Mouse (Mus musculus) stomach, embryonic 15.5 days (tissue): ENCODE results near the gene Lep. TPM values are rescaled to one million over a fixed set of nuclear protein-coding genes. Genes with fewer than 3 reads are reported as not detected.

Experiments
- ATAC-seq: fragments of 200-750 bp; cut with Nextera tagmentation; 2 replicates; pipeline ENCODE4 v1.8.0; 2017; ENCODE audit warnings: low read depth, moderate number of reproducible peaks, moderate TSS enrichment; ENCODE audit not compliant: insufficient read depth, low FRiP score
- H3K27ac ChIP-seq: fragments of 300-500 bp; sonication (generic); 2 replicates; pipeline ENCODE4 v1.5.1; 2015; ENCODE audit warnings: mild to moderate bottlenecking, inconsistent platforms
- H3K27me3 ChIP-seq: fragments of 300-500 bp; sonication (generic); replicated peaks from 2 replicates; pipeline ENCODE4 v1.6.1; 2015; ENCODE audit warnings: inconsistent platforms
- H3K36me3 ChIP-seq: fragments of 300-500 bp; sonication (generic); 2 replicates; pipeline ENCODE4 v1.6.1; 2015; ENCODE audit warnings: inconsistent platforms
- H3K4me1 ChIP-seq: fragments of 300-500 bp; sonication (generic); 2 replicates; pipeline ENCODE4 v1.6.1; 2015; ENCODE audit warnings: inconsistent platforms
- H3K4me2 ChIP-seq: fragments of 300-500 bp; sonication (generic); 2 replicates; pipeline ENCODE4 v1.6.1; 2015; ENCODE audit warnings: mild to moderate bottlenecking, inconsistent platforms
- H3K4me3 ChIP-seq: fragments of 300-500 bp; sonication (generic); replicated peaks from 2 replicates; pipeline ENCODE4 v1.5.1; 2015; ENCODE audit warnings: inconsistent platforms
- H3K9ac ChIP-seq: fragments of 300-500 bp; sonication (generic); 2 replicates; pipeline ENCODE4 v1.6.1; 2015; ENCODE audit warnings: inconsistent platforms
- H3K9me3 ChIP-seq: fragments of 300-500 bp; sonication (generic); 2 replicates; pipeline ENCODE4 v1.6.1; 2016; ENCODE audit warnings: inconsistent platforms
- WGBS: fragments of 180-500 bp; shearing (Covaris S2); methylation state at CpG from one replicate; pipeline ENCODE4 v1.1.7; 2015; 5-methylcytosine and 5-hydroxymethylcytosine counted together
- polyA plus RNA-seq: library from polyadenylated mRNA; unstranded; fragments of >200 nt; fragmentation: Nextera tagmentation; extraction: Ambion mirVana; gene quantifications from 2 replicates; pipeline ENCODE4 v1.2.1, GENCODE M21; 2015

Lep gene
- polyA plus RNA-seq, 1 experiment from 2014 or later = not detected

DNA sequence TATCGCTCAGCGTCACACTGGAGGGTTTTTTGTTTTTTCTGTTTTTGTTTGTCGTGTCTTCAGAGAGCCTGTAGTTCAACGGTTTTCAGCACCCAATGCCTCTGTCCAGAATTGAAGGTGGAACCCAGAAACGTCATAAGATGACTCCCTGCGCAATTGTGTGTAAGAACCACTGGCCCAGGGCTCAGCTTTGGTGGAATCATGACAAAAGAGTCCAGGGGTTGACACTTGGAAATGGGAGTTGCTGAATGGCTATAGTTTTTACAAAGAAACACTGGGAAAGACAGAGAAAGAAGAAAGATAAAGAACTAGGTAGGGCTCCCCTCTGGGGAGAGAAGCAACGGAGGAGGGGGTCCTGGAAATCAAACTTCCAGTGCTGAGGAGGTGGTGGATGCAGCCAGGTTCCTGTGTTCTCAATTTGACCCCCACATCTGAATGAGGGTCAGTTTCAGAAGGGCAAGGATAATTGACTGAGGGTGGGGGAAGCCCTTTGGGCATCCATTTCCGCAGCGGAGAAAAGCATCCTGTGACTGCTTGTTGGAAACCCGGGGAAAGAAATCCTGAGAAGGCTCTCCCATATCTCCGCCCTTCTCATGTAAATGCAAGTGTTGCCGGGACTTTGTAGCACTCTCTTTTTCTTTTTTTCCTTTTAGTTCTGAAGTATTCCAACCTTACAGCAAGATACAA, 34.1 kb upstream of the Lep start:
- no peak for ATAC-seq
- WGBS = 43% methylated on average over 12 of the region's 12 CpGs
- Histone ChIP-seq H3K27me3 (no peaks in the 10 kb centered on the region; the same call in 1 of the 2 replicates), H3K4me3 (no peak overlapping the region), H3K9ac (no peak overlapping the region), H3K9me3 (no peaks in the 10 kb centered on the region), H3K36me3 (no peaks in the 10 kb centered on the region), H3K4me2 (no peak overlapping the region), H3K4me1 (peaks cover 3% of the 10 kb centered on the region), H3K27ac (no peak overlapping the region)

DNA sequence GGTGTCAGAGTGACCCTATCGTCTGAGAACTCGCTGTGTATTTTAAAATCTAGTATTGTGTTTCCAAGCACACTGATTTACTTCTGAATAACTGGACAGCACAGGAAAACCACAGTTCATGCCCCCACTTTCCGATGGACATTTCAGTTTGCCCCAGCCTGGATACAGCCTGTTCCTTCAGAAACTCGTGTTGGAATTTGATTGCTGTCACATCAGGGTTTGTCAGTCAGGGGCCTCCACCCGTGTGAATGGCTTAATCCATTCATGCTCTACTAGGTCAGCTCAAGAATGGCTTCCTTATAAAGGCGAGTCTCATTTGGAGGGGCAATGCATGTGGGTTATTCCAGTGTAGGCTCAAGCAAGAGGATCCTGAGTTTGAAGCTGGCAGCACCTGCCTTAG, 33.3 kb upstream of the Lep start:
- H3K9me3 ChIP-seq = no peaks in the 10 kb centered on the region
- peaks cover 3% of the 10 kb centered on the region for H3K4me1 ChIP-seq
- H3K27ac ChIP-seq = no peak overlapping the region
- ATAC-seq = no peak
- 53% methylated on average over 6 of the region's 6 CpGs for WGBS
- H3K27me3 ChIP-seq = no peaks in the 10 kb centered on the region; the same call in 1 of the 2 replicates
- H3K36me3 ChIP-seq = no peaks in the 10 kb centered on the region
- H3K9ac ChIP-seq = no peak overlapping the region
- no peak overlapping the region for H3K4me3 ChIP-seq
- H3K4me2 ChIP-seq = no peak overlapping the region

DNA sequence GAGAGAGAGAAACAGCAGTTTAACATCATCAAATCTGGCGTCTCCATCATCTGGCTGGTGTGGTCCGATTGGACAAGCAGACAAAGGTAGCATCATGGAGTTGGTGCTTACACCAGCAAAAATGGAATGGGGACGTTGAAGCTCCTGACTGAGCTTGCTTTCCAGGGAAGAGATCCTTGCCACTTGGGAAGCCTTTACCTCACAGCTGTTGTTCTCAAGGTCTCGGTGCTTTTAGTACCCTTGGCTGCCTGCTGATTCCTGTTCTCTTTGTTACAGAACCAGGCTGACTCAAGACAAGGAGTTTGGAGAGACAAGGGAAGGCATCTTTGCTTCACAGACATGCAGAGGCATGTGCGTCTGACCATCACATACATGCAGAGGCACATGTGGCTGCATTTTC, 31.9 kb upstream of the Lep start:
- Histone ChIP-seq H3K9ac (no peak overlapping the region), H3K36me3 (no peaks in the 10 kb centered on the region), H3K9me3 (no peaks in the 10 kb centered on the region), H3K27ac (no peak overlapping the region), H3K4me3 (no peak overlapping the region), H3K4me1 (peaks cover 3% of the 10 kb centered on the region), H3K4me2 (no peak overlapping the region), H3K27me3 (no peaks in the 10 kb centered on the region; the same call in 1 of the 2 replicates)
- WGBS = 58% methylated on average over 5 of the region's 5 CpGs
- no peak for ATAC-seq

DNA sequence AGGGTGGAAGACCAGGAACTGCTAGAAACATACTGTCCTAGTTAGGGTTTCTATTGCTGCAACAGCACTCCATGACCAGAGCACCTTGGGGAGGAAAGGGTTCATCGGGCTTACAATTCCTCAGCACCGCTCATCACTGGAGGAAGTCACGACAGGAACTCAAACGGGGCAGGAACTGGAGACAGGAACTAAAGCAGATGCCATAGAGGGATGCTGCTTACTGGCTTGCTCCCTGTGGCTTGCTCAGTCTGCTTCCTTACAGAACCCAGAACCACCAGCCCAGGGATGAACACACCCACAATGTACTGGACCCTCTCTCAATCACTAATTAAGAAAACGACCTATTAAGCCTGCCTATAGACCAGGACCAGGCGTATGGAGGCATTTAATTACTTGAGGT, 30.5 kb upstream of the Lep start:
- Histone ChIP-seq H3K4me1 (no peaks in the 10 kb centered on the region), H3K9me3 (no peaks in the 10 kb centered on the region), H3K4me2 (no peak overlapping the region), H3K36me3 (no peaks in the 10 kb centered on the region), H3K27me3 (no peaks in the 10 kb centered on the region; the same call in 1 of the 2 replicates), H3K4me3 (no peak overlapping the region), H3K27ac (no peak overlapping the region), H3K9ac (no peak overlapping the region)
- WGBS = 72% methylated on average over 6 of the region's 6 CpGs
- no peak for ATAC-seq

DNA sequence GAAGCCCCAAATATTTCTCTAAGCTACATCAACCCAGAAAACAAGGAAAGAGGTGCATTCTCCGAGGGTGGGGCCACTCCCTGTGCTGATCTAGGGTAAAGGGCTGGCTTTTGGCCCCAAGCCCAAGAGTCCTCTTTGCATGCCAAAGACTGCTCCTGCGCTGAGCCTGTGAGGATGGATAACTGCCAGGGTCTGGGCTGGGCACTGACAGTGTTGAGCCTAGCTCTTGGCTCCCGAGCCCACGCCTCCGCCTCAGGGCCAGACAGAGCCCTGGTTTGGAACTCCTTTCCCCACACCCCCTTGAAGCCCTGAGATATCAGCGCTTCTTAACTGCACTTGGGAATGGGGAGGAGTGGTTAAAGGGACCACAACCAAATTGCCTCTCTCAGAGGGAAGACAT, 28.8 kb upstream of the Lep start:
- ATAC-seq = no peak
- 62% methylated on average over 6 of the region's 6 CpGs for WGBS

DNA sequence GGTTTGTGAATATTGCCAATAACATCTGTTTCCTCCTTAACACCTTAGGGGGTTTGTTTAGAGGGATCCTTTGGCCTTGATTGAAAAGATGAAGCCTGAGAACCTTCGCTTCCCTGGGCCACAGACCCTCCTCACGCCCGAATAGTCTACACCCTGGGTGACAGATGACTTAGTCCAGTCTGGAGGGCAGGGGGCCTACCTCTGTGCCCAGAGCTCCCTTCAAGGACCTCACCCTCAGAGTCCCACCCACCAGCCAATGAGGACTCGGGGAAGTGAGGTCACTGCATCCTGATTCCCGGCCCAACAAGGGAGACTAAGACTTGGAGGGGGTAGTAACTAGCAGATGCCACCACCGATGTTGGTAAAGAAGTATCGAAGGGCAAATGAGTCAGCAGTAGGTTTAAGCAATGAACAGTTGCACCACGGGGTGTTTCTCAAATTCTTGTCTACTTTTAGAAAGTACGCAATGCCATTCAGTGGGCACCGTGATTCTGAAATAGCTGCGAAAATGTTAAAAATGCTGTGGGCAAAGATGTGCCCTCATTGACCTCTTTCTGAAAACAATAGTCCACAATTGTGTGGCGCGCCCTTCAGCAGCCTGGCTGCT, 28.2 kb upstream of the Lep start:
- no peak for ATAC-seq
- no peaks in the 10 kb centered on the region for H3K4me1 ChIP-seq
- WGBS = 79% methylated on average over 13 of the region's 13 CpGs

More for the DNA sequence above, 28.8 kb upstream of the Lep start:
- Histone ChIP-seq H3K4me3 (no peak overlapping the region), H3K9ac (no peak overlapping the region), H3K36me3 (no peaks in the 10 kb centered on the region), H3K27ac (no peak overlapping the region), H3K4me1 (no peaks in the 10 kb centered on the region), H3K9me3 (no peaks in the 10 kb centered on the region), H3K4me2 (no peak overlapping the region), H3K27me3 (no peaks in the 10 kb centered on the region)

DNA sequence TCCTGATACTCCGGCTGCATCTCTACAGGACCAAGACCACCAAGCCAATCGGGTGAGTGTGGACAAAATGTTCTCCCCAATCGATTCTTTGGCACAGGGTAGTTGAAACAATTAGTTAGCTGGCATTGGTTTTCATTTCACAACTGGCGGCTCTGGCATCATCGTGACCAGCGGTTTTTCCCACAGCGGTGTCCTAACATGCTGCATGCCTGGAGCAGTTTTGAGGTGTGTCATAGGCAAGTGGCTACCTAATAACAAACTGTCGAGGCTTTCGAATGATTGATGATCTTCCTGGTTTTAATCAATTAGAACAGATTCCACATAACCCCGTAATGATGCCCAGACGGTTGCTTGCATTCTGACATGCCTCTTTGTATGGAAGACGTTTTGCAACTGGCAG, 27.6 kb upstream of the Lep start:
- no peaks in the 10 kb centered on the region for H3K9me3 ChIP-seq
- no peak overlapping the region for H3K4me2 ChIP-seq
- H3K27me3 ChIP-seq = no peaks in the 10 kb centered on the region
- H3K27ac ChIP-seq = no peak overlapping the region
- H3K9ac ChIP-seq = no peak overlapping the region
- ATAC-seq = no peak
- no peaks in the 10 kb centered on the region for H3K36me3 ChIP-seq
- WGBS = 79% methylated on average over 12 of the region's 12 CpGs
- no peaks in the 10 kb centered on the region for H3K4me1 ChIP-seq
- H3K4me3 ChIP-seq = no peak overlapping the region

More for the DNA sequence above, 28.2 kb upstream of the Lep start:
- Histone ChIP-seq H3K4me2 (no peak overlapping the region), H3K4me3 (no peak overlapping the region), H3K9me3 (no peaks in the 10 kb centered on the region), H3K9ac (no peak overlapping the region), H3K27me3 (no peaks in the 10 kb centered on the region), H3K36me3 (no peaks in the 10 kb centered on the region), H3K27ac (no peak overlapping the region)

DNA sequence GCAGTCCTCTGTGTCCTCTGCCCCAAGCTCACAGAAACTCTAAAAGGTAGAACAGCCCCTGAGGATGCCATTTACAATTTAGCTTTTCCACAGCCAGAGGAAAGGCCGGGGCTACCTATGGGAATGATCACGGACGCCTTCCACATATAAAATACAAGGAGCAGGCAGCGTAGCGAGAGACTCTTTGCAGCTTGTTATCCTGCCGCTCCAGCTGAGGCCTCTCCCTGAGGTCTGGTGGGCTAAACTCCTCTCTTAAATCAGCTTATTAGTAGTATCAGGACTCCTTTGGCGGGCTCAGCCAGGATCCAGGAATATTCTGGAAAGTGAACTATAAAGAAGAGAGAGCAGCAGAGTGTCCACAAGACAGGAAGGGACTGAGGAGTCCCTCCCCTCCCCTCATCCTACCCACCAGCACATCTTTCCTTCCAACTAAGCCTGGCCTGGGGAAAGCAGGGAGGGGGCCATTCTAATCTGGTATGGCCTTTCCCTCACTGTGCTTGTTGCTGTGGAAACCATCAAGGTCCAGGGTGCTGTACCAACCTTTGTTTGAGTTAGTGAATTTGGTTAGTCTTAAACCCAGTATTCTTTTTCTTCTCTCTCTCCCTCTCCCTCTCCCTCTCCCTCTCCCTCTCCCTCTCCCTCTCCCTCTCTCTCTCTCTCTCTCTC, 25.9 kb upstream of the Lep start:
- ATAC-seq = no peak
- 83% methylated on average over 7 of the region's 7 CpGs for WGBS
- no peak overlapping the region for H3K4me2 ChIP-seq

DNA sequence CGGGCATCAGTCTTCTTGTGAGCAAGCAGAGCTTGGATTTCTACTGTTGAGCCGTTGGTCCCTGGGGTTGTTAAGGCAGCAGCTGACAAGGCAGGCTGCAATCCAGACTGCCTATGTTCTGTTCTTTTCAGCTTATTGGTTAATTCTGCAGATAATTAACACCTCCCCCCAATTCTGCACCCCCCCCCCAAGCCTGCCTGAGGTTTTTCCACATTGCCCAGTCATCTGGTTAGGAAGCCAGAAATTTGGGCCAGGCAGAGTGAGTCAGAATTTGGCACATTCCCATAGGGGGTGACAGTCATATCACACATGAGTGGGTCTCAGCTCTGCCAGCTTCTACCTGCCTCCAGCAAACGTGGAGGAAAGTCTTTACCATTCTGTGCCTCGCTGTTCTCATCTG, 23.3 kb upstream of the Lep start:
- no peaks in the 10 kb centered on the region for H3K36me3 ChIP-seq
- no peak overlapping the region for H3K4me3 ChIP-seq
- H3K9ac ChIP-seq = no peak overlapping the region
- H3K4me2 ChIP-seq = no peak overlapping the region
- H3K9me3 ChIP-seq = no peaks in the 10 kb centered on the region
- H3K27ac ChIP-seq = no peak overlapping the region
- ATAC-seq = no peak
- H3K4me1 ChIP-seq = no peaks in the 10 kb centered on the region
- WGBS = 58% methylated on average over 4 of the region's 4 CpGs
- H3K27me3 ChIP-seq = no peaks in the 10 kb centered on the region

More for the DNA sequence above, 25.9 kb upstream of the Lep start:
- Histone ChIP-seq H3K27ac (no peak overlapping the region), H3K4me3 (no peak overlapping the region), H3K27me3 (no peaks in the 10 kb centered on the region), H3K4me1 (no peaks in the 10 kb centered on the region), H3K36me3 (no peaks in the 10 kb centered on the region), H3K9me3 (no peaks in the 10 kb centered on the region), H3K9ac (no peak overlapping the region)

DNA sequence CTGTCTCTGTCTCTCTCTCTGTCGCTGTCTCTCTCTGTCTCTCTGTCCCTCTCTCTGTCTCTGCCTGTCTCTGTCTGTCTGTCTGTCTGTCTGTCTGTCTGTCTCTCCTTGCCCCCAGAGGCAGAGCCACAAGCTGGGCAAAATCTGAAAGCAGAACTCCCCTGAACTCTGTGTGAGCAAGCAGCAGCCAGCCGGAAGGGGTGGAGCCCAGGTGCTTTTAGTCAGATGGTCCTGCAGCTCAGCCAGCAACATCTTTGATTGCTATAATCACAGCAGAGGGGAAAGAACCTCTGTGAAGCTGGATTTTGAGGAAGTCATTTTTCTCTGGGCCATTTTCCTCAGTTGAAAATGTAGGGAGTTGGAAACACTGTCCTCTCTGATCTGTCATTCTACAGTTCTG, 19.8 kb upstream of the Lep start:
- Histone ChIP-seq H3K36me3 (no peaks in the 10 kb centered on the region), H3K27me3 (no peaks in the 10 kb centered on the region), H3K27ac (no peak overlapping the region), H3K9ac (no peak overlapping the region), H3K4me2 (no peak overlapping the region), H3K9me3 (no peaks in the 10 kb centered on the region), H3K4me1 (no peaks in the 10 kb centered on the region), H3K4me3 (no peak overlapping the region)
- ATAC-seq = no peak
- 79% methylated on average over 2 of the region's 2 CpGs for WGBS

DNA sequence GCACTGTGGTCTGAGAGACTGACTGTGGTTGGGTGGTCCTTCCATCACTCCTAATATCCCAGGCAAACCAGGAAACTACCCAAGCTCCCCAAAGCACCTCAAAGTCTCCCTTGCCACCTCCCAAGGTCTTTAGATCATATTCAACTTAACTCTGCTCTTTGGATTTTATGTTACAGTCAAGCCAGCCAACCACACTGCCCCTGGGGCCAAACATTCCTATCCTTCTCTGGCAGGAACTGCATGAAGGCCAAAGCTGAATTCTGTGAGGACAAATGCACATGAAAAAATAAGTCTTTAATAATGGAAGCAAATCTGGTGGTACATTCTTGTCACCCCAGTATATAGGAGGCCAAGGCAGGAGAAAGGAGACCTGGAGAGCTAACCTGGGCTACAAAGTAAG, 16.0 kb upstream of the Lep start:
- no peak for ATAC-seq
- Histone ChIP-seq H3K27ac (no peak overlapping the region), H3K27me3 (no peaks in the 10 kb centered on the region), H3K4me1 (no peaks in the 10 kb centered on the region), H3K9ac (no peak overlapping the region), H3K36me3 (no peaks in the 10 kb centered on the region), H3K4me3 (no peak overlapping the region), H3K9me3 (no peaks in the 10 kb centered on the region), H3K4me2 (no peak overlapping the region)

DNA sequence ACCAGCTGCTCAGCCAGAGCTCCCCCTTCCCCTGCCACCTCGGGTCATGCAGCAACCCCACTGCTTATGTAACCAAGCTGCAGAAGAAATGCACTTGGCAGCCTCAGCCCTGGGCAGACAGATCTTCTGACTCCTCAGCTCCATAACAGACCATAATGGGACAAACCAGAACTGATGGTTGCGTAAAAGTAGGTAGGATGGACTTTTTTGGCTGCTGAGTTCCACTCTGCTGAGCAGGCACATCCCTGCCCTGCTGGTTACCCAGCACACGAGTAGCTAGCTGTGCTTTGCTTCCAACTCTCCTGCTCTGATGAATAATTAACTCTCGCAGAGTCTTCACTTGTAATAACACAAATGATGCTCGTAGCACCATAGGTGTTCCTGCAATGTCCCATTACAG, 10.1 kb upstream of the Lep start:
- H3K4me2 ChIP-seq = no peak overlapping the region
- 55% methylated on average over 5 of the region's 5 CpGs for WGBS
- ATAC-seq = no peak

More for the DNA sequence above, 10.1 kb upstream of the Lep start:
- Histone ChIP-seq H3K36me3 (no peaks in the 10 kb centered on the region), H3K9me3 (no peaks in the 10 kb centered on the region), H3K4me1 (no peaks in the 10 kb centered on the region), H3K27me3 (no peaks in the 10 kb centered on the region), H3K27ac (no peak overlapping the region), H3K9ac (no peak overlapping the region), H3K4me3 (no peak overlapping the region)
